Mouse (Mus musculus) neural tube, embryonic 13.5 days (tissue): Measurements from ENCODE around the gene Vsig8. TPM values are rescaled to one million over a fixed set of nuclear protein-coding genes. Genes with fewer than 3 reads are reported as not detected.

Experiments
- ATAC-seq: fragments of 200-750 bp; cut with Nextera tagmentation; 2 replicates; pipeline ENCODE4 v1.8.0; 2017; ENCODE audit warnings: low read depth, mild to moderate bottlenecking, moderate TSS enrichment, moderate library complexity
- H3K27ac ChIP-seq: fragments of 300-500 bp; sonication (generic); replicated peaks from 2 replicates; pipeline ENCODE4 v1.5.1; 2015; ENCODE audit warnings: moderate library complexity, mild to moderate bottlenecking, inconsistent platforms
- H3K27me3 ChIP-seq: fragments of 300-500 bp; sonication (generic); 2 replicates; pipeline ENCODE4 v1.6.1; 2015; ENCODE audit warnings: mild to moderate bottlenecking, inconsistent platforms
- H3K36me3 ChIP-seq: fragments of 300-500 bp; sonication (generic); 2 replicates; pipeline ENCODE4 v1.6.1; 2015; ENCODE audit warnings: mild to moderate bottlenecking, inconsistent platforms
- H3K4me1 ChIP-seq: fragments of 300-500 bp; sonication (generic); replicated peaks from 2 replicates; pipeline ENCODE4 v1.6.1; 2015; ENCODE audit warnings: inconsistent platforms
- H3K4me2 ChIP-seq: fragments of 300-500 bp; sonication (generic); 2 replicates; pipeline ENCODE4 v1.6.1; 2015; ENCODE audit warnings: inconsistent platforms, mild to moderate bottlenecking, moderate library complexity
- H3K4me3 ChIP-seq: fragments of 300-500 bp; sonication (generic); 2 replicates; pipeline ENCODE4 v1.5.1; 2015; ENCODE audit warnings: mild to moderate bottlenecking, inconsistent platforms
- H3K9ac ChIP-seq: fragments of 300-500 bp; sonication (generic); 2 replicates; pipeline ENCODE4 v1.6.1; 2015; ENCODE audit warnings: moderate library complexity, mild to moderate bottlenecking, inconsistent platforms
- H3K9me3 ChIP-seq: fragments of 300-500 bp; sonication (generic); 2 replicates; pipeline ENCODE4 v1.6.1; 2016; ENCODE audit warnings: inconsistent platforms
- WGBS: fragments of 180-500 bp; shearing (Covaris S2); methylation state at CpG from one replicate; pipeline ENCODE4 v1.1.7; 2015; 5-methylcytosine and 5-hydroxymethylcytosine counted together
- polyA plus RNA-seq: library from polyadenylated mRNA; unstranded; fragments of >200 nt; fragmentation: Nextera tagmentation; extraction: Ambion mirVana; gene quantifications from 2 replicates; pipeline ENCODE4 v1.2.1, GENCODE M21; 2015

Gene Vsig8
- polyA plus RNA-seq, 1 experiment from 2014 or later, result 0.82 TPM

DNA sequence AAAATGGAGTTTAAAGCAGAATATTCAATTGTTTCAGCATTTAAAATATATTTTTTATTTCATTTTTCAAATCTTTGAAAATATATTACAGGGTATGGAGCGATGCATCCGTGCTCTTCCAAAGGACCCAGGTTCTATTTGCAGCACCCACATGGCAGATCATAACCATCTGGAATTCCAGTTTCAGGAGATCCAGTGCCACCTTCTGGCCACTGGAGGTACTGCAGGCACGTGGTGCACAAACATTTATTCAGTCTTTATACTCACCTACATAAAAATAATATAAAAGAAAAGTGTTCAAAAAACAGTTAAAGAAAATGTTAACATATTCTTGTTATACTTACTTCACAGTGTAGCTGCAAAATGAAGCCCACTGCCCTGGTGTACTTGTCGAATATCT, 37.7 kb upstream of the Vsig8 start:
- no peak for ATAC-seq
- WGBS, result 76% methylated on average over 4 of the region's 4 CpGs

DNA sequence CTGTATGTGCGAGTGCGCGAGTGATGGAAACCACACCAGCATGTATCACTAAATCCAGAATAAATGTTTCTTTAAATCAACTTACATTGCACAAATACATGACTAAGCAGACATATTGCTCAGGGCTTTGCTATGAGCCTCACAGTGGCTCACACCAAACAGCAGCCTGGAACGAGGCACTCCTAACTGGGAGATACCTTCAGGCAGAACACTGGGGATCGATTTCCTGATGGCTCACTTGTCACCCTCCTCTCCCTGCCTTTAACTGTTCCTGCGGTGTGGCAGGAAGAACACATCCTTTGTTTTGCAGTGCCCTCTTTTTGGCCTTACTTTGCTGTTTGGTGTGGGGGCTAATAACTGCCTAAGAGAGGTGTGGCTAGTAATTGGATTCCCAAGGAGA, 36.1 kb upstream of the Vsig8 start:
- H3K27ac ChIP-seq, result no peak overlapping the region
- WGBS, result 68% methylated on average over 6 of the region's 6 CpGs

More for the DNA sequence above, 37.7 kb upstream of the Vsig8 start:
- peaks cover 5% of the 10 kb centered on the region; the same call in 1 of the 2 replicates for H3K9me3 ChIP-seq
- no peak overlapping the region for H3K9ac ChIP-seq
- H3K27ac ChIP-seq, result no peak overlapping the region
- H3K4me1 ChIP-seq, result peaks cover 21% of the 10 kb centered on the region
- no peaks in the 10 kb centered on the region for H3K36me3 ChIP-seq
- H3K27me3 ChIP-seq, result no peaks in the 10 kb centered on the region; the same call in 1 of the 2 replicates
- H3K4me2 ChIP-seq, result no peak overlapping the region
- H3K4me3 ChIP-seq, result no peak overlapping the region

DNA sequence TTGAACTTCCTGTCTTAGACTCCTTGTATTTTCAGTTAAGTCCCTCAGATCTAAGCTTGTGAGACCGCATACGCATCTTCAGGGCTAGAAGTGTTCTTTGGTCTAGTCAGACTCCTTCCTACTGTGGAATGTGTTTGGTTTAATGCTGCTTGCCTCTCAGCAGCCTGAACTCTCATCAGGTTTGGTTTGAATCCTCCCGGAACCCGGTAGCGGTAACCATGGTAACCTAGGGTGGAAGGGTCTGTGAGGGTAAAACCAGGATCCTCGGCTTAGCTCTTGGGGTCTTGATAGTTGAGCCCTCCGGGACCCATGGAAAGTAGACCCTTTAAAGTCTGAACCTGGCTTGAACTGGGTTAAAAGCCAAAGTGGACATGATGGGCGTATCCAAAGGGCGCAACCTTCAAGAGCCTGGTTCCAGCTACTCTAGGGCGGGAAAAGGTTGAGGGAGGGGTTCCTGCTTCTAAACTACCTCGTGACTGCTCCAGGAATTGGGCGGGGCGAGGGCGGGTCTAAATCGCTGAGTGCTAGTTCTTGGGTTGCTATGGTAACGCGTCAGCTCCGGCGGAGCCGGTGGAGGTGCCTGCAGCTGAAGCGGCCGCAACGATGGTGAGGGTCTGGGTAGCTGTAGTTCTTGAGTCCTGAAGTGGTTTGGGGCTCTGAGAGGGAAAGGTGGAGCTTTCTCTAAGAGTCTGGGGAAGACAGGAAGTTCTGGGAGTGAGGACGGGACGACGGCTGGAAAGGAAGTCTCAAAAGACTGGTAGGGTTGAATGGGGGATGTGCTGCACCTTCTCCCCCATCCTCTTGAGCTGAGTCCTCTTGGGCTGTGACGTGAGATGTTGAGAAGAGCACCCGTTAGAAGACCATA, 34.9 kb upstream of the Vsig8 start, which contains the start of gene Cfap45:
TSS of gene Cfap45 (plus strand) at position 226 of the 865 bp plus-strand sequence.
- 3% methylated on average over 28 of the region's 28 CpGs for WGBS
- peak; percentile 80 for ATAC-seq

More for the DNA sequence above, 36.1 kb upstream of the Vsig8 start:
- Histone ChIP-seq H3K27me3 (no peaks in the 10 kb centered on the region; the same call in 1 of the 2 replicates), H3K4me3 (no peak overlapping the region), H3K4me2 (no peak overlapping the region), H3K9me3 (peaks cover 5% of the 10 kb centered on the region; the same call in 1 of the 2 replicates), H3K4me1 (peaks cover 16% of the 10 kb centered on the region), H3K36me3 (no peaks in the 10 kb centered on the region), H3K9ac (no peak overlapping the region)
- no peak for ATAC-seq

DNA sequence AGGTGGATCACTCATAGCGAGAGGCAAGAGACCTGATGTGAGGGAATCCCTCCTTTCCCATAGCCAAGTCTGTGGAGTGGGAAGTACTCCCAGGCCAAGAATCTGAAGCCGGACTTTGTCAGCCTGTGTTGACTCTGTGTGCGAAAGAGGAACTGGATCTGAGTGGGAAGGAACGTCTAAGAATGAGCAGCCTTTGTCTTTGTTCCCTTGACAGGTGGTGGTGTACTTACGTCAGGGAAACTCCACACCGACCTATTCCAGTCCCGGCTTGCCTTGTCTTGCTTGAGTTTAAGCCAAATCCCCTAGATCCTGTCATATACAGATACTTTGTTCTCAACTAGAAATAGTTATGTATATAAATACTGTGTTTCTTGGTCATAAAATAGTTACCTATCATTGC, 33.2 kb upstream of the Vsig8 start:
- H3K4me2 ChIP-seq, result no peak overlapping the region
- H3K27ac ChIP-seq, result no peak overlapping the region
- H3K4me1 ChIP-seq, result peaks cover 25% of the 10 kb centered on the region
- 0 out of 2 replicates have a peak, but pooled peaks cover 1% of the 10 kb centered on the region for H3K9me3 ChIP-seq
- H3K36me3 ChIP-seq, result no peaks in the 10 kb centered on the region
- 74% methylated on average over 7 of the region's 7 CpGs for WGBS
- no peak for ATAC-seq
- H3K27me3 ChIP-seq, result peaks cover 9% of the 10 kb centered on the region
- H3K4me3 ChIP-seq, result no peak overlapping the region
- no peak overlapping the region for H3K9ac ChIP-seq

More for the DNA sequence above, 34.9 kb upstream of the Vsig8 start, which contains the start of gene Cfap45:
- Histone ChIP-seq H3K9me3 (peaks cover 5% of the 10 kb centered on the region; the same call in 1 of the 2 replicates), H3K27me3 (no peaks in the 10 kb centered on the region; the same call in 1 of the 2 replicates), H3K4me3 (peak within 1 kb of the TSS; percentile 31), H3K4me1 (peaks cover 25% of the 10 kb centered on the region), H3K27ac (no peak within 1 kb of the TSS), H3K36me3 (no peaks in the 10 kb centered on the region), H3K9ac (peak within 1 kb of the TSS; percentile 22; the same call in 1 of the 2 replicates), H3K4me2 (peak within 1 kb of the TSS; percentile 62)

DNA sequence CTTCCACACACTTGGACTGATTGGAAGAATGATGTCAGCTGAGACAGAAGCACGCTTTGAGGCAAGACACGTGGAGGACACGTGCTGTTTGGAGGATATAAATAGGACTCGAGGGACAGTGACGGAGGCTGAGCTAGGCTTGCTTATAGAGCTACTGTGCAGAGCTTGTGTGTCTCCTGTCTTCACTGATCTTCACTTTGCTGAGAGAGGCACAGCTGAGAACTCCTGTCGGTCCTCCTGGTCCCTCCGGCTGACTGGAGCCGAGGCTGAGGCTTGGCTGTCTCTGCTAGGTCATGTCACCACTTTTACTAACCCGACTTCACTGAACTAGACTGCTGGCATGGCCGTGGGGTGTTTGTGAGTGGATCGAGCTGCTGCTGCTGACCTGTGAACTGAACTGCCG, 32.0 kb upstream of the Vsig8 start:
- no peak for ATAC-seq
- H3K27me3 ChIP-seq, result peaks cover 13% of the 10 kb centered on the region
- H3K9ac ChIP-seq, result no peak overlapping the region
- WGBS, result 55% methylated on average over 12 of the region's 12 CpGs
- H3K4me1 ChIP-seq, result peaks cover 25% of the 10 kb centered on the region
- no peak overlapping the region for H3K4me2 ChIP-seq
- H3K4me3 ChIP-seq, result no peak overlapping the region
- no peaks in the 10 kb centered on the region for H3K36me3 ChIP-seq
- H3K27ac ChIP-seq, result no peak overlapping the region
- H3K9me3 ChIP-seq, result no peaks in the 10 kb centered on the region

DNA sequence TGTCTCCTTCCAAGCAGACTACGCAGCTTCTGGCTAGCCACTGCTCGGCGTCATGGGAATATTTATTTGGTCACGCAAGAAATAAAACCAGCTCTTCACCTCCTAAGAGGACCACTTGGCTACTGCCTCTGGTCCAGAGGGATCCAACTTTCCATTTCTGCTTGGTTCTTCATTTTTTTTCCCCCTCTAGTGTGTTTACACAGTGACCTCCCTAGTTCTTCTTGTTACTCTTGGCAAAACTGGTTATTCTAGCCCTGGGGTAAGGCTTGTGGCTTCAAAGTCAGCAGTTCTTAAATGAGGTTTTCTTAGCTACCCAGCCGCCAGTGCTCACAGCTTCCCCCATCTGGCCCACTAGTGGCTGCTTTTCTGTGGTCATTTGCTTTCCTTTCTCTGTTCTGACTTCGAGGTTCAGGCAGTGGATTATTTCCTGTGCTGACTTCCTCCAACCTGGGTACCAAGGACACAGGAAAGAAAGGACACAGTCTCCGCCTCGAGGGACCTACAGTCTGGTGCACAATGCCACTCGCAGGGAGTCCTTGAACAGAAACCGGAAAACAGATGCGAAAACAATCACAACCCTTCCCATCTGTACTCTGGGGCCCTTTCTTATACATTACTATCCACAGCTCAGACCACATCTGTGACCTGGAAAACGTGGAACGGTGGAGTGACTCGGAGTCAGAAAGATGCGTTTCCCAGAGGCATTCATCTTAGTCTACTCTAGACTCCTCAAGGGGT, 30.5 kb upstream of the Vsig8 start:
- peaks cover 13% of the 10 kb centered on the region for H3K27me3 ChIP-seq
- no peak for ATAC-seq
- no peak overlapping the region for H3K4me3 ChIP-seq
- H3K4me1 ChIP-seq, result peaks cover 27% of the 10 kb centered on the region
- H3K9me3 ChIP-seq, result no peaks in the 10 kb centered on the region
- peak overlapping the region; percentile 15 for H3K4me2 ChIP-seq
- peak overlapping the region; percentile 20; the same call in 1 of the 2 replicates for H3K27ac ChIP-seq
- WGBS, result 33% methylated on average over 15 of the region's 15 CpGs
- no peaks in the 10 kb centered on the region for H3K36me3 ChIP-seq
- H3K9ac ChIP-seq, result 0 out of 2 replicates have a peak overlapping the region, but pooled peaks have one; percentile 26

DNA sequence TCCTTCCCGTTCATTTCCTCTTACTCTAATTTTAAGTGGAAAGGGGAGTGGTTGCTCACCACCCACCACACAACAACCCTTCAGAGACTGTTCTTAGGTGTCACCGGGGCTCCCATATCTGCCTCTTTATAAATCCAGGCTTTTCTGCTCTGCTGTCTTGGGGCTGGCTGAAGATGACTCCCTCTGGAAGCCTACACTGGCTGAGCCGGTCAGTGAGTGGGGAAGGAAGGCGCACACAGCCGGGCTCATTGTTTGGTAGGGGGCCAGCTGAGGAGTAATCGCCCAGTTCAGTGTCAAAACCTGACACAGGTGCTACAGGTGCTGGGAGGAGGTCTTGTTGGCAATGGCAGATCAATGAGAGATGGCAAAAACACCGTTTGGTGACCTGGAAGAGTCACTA, 29.8 kb upstream of the Vsig8 start:
- H3K36me3 ChIP-seq, result no peaks in the 10 kb centered on the region
- H3K27ac ChIP-seq, result no peak overlapping the region
- H3K4me1 ChIP-seq, result peaks cover 26% of the 10 kb centered on the region
- H3K9me3 ChIP-seq, result no peaks in the 10 kb centered on the region
- no peak overlapping the region for H3K9ac ChIP-seq
- H3K4me2 ChIP-seq, result no peak overlapping the region
- 80% methylated on average over 7 of the region's 7 CpGs for WGBS
- no peak overlapping the region for H3K4me3 ChIP-seq
- no peak for ATAC-seq
- H3K27me3 ChIP-seq, result peaks cover 13% of the 10 kb centered on the region

DNA sequence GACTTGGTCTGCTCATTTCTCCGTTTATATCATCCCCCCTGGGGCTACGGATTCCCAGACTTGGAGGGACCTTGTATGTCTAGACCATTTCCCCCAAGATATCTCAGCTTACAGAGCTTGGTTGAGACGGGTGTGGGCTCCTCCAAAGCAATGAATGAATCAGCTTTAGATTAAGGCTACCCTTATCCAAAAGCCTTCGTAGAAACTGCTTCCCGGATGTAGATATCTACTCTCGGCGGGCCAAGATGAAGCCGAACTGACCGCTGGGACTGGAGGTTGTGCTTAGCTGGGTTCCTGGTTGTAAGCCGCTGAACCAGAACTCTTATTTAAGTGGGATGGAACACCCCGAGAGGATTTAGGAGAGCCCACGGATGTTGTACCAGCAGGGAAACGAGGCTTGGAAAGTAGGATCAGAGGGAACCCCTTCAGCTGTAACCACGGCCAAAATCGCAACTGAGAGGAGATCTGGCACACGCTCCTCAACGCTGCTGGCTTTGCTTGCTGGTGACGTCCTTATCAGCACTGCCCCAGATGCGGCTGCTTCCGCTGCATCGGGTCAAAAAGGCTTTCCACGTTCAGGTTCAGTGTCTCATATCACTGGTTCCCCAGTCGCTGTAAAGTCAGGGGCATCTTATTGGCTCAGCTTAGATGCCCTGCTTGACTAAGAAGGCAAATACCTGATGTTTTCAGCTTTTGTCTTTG, 29.2 kb upstream of the Vsig8 start:
- Histone ChIP-seq H3K4me1 (peaks cover 26% of the 10 kb centered on the region), H3K9me3 (no peaks in the 10 kb centered on the region), H3K36me3 (no peaks in the 10 kb centered on the region), H3K27ac (no peak overlapping the region), H3K9ac (no peak overlapping the region), H3K4me2 (no peak overlapping the region), H3K4me3 (no peak overlapping the region), H3K27me3 (peaks cover 13% of the 10 kb centered on the region)
- 78% methylated on average over 23 of the region's 23 CpGs for WGBS
- no peak for ATAC-seq

DNA sequence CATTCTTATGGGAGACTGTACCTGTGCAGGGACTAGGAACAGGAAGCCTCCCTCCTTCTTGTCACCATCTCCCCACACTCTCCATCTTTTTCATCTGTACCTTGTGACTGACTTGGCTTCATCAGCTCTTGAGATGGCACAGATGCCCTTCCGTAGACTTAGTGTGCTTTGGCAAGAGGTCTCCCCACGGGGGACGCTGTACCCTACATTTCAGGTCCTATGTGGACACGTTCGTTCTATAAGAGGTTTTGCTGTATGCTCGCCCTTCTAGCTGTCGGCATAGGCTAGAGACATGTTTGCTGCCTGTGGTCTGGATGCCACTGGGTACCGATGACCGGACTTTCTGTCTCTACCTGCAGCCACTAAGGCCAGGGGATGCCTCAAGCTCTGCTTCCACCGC, 28.3 kb upstream of the Vsig8 start:
- no peaks in the 10 kb centered on the region for H3K9me3 ChIP-seq
- WGBS, result 93% methylated on average over 10 of the region's 10 CpGs
- H3K4me1 ChIP-seq, result peaks cover 34% of the 10 kb centered on the region
- no peaks in the 10 kb centered on the region for H3K36me3 ChIP-seq
- H3K4me2 ChIP-seq, result no peak overlapping the region
- H3K9ac ChIP-seq, result no peak overlapping the region
- ATAC-seq, result no peak
- H3K4me3 ChIP-seq, result no peak overlapping the region
- peaks cover 13% of the 10 kb centered on the region for H3K27me3 ChIP-seq
- no peak overlapping the region for H3K27ac ChIP-seq

DNA sequence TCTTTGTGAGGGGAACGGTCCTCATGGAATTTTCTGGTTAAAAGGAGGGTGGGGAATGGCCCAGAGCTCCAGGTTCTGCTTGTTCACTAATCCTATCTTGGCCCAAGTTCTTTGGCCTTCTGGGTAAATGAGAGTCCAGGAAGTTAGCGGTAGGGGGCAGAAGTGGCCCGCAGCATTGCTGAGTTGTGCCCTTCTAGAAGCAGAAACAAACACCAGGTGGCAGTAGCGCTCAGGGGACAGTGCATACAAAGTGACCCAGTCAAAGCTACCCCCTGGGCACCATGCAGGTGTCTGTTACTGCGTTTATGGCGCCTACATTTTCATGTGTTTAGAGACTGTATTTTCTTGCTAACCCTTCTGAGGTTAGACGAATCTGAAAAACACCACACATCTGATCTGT, 27.0 kb upstream of the Vsig8 start:
- ATAC-seq, result peak; percentile 65
- WGBS, result 7% methylated on average over 7 of the region's 7 CpGs
- Histone ChIP-seq H3K9ac (no peak overlapping the region), H3K4me1 (peaks cover 43% of the 10 kb centered on the region), H3K27me3 (peaks cover 21% of the 10 kb centered on the region), H3K9me3 (no peaks in the 10 kb centered on the region), H3K4me3 (no peak overlapping the region), H3K36me3 (no peaks in the 10 kb centered on the region), H3K27ac (no peak overlapping the region), H3K4me2 (no peak overlapping the region)

DNA sequence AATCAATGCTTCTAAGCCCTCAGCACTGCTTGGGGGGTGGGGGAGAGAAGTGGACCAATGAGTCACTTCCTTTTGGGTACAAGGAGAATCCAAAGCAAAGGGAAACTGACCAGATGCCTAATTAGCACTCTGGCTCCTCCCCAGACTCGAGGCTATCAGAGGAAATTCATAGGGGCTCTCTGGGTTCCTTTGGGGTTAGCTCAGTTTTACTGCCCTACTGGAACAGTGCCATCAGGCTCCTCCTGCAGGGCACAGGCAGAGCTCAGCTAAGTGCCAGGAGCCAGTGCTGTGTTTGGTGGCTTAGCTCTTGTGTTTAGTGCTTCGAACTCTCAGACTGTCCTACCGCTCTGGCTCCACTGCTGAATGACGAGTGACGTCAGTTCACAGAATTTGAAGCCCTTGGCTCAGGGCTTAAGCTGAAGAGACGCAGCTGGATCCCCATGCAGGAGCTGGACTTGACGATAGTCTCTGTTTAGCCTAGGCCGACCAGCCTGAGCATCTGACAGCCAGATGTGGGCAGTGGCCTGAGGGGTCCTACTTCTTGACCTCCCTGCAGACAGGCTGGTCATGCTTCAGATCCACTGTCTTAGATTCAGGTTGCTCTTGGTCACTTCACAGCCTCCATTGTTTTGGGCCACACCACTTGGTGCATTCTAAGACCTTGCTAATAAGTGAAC, 25.1 kb upstream of the Vsig8 start:
- WGBS, result 19% methylated on average over 8 of the region's 8 CpGs
- no peaks in the 10 kb centered on the region for H3K9me3 ChIP-seq
- no peak overlapping the region for H3K9ac ChIP-seq
- no peaks in the 10 kb centered on the region for H3K36me3 ChIP-seq
- H3K4me2 ChIP-seq, result no peak overlapping the region
- peaks cover 40% of the 10 kb centered on the region for H3K4me1 ChIP-seq
- no peak overlapping the region for H3K4me3 ChIP-seq
- H3K27me3 ChIP-seq, result peaks cover 32% of the 10 kb centered on the region
- ATAC-seq, result peak; percentile 34
- no peak overlapping the region; the same call in 1 of the 2 replicates for H3K27ac ChIP-seq
